Mouse (Mus musculus) liver, postnatal 0 days (tissue): ENCODE results near the gene Rhbdl3.
A peak's percentile ranks its signal among the peaks of the same experiment; 100 is the strongest.

Source experiments
- CTCF ChIP-seq: sonication (generic); IDR thresholded peaks from 2 replicates; pipeline ENCODE4 v1.5.1; 2016; ENCODE audit warnings: antibody characterized with exemption, low read depth
- EP300 ChIP-seq: IDR thresholded peaks from 2 replicates; pipeline ENCODE4 v1.6.1; 2016; ENCODE audit warnings: antibody characterized with exemption, low read depth, mild to moderate bottlenecking

GRCm38 (mm10) chr11:80301316-80302045, 769 bp downstream of the Rhbdl3 start:
- 0 out of 2 replicates have a peak, but pooled peaks have one; percentile 32 for TF ChIP-seq CTCF
- TF ChIP-seq EP300, result no peak
